Mouse (Mus musculus) heart, postnatal 0 days (tissue): Measurements from ENCODE around the gene Asb8.

Experiments
- CTCF ChIP-seq: IDR thresholded peaks from 2 replicates; pipeline ENCODE4 v1.5.1; 2016; ENCODE audit warnings: antibody characterized with exemption, control low read depth, low read depth
- EP300 ChIP-seq: IDR thresholded peaks from 2 replicates; pipeline ENCODE4 v1.6.1; 2016; ENCODE audit warnings: antibody characterized with exemption, low read depth

GRCm38 (mm10) chr15:98135671-98136070 is 29.8 kb downstream of the Asb8 start:
- TF ChIP-seq EP300 (no peak), CTCF (no peak)
